ENCODE assay signal across 8 mouse cellular contexts in the genomic region with DNA sequence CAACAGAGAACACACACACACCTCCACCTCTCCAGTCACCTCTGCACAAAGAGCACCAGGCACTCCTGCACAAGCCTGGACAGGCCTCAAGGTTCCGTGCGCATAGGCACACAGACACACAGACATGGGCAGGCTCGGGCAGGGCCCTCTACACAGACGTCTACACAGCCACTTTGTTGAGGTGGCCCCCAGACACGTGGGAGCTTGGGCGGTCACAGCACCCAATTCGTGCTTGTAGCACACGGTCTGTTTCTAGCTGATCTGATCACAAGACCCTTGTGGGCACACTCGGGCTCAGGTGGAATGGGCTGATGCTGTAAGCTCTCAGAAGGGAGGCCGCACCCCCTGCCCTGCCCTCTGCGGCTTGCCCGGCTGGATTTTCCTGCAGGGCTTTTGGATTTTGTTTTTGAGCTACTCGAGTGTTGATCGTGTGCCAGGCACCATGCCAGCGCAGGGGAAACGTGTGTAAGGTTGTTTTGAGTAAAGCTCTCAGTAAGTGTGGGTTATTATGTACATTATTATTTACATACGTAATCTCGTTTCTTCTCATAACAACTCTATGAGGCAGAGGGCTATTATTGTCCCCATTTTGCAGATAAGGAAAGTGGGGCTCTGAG. TPM values are rescaled to one million over a fixed set of nuclear protein-coding genes. Genes with fewer than 3 reads are reported as not detected.
DNase-seq lines count a peak whose midpoint lies in the region; ATAC-seq and TF ChIP-seq lines count a peak whose summit lies in the region.

No protein-coding gene starts in this region.

- no peak for DNase-seq in midbrain, embryonic 14.5 days
- no peak for DNase-seq in liver, embryonic 11.5 days (ENCODE audit: low spot score)
- peak; percentile 81 for DNase-seq in stomach, postnatal 0 days (ENCODE audit: low spot score)
- DNase-seq in right cerebral cortex, adult 18-20 months: no peak
- DNase-seq in ovary, postnatal 36 days (ENCODE audit: low spot score): no peak
- DNase-seq in frontal cortex, postnatal 36 days (ENCODE audit: low spot score in 2 of 2): no peak

- H3K27ac ChIP-seq in midbrain, embryonic 12.5 days (replicated peaks): 0 out of 2 replicates have a peak overlapping the region, but pooled peaks have one; percentile 21
- no peak overlapping the region for H3K27ac ChIP-seq in midbrain, embryonic 14.5 days (replicated peaks; ENCODE audit: low read depth, low read length)
- peak overlapping the region; percentile 9; the same call in 1 of the 2 replicates for H3K27ac ChIP-seq in hindbrain, embryonic 13.5 days
- H3K27ac ChIP-seq in liver, embryonic 11.5 days (ENCODE audit: low read depth, low read length): peak overlapping the region; percentile 97
- peak overlapping the region; percentile 97 for H3K27ac ChIP-seq in stomach, postnatal 0 days (replicated peaks)

- H3K9me3 ChIP-seq in midbrain, embryonic 12.5 days: no peaks in the 10 kb centered on the region
- H3K9me3 ChIP-seq in midbrain, embryonic 14.5 days (ENCODE audit: control insufficient read depth, low read length): no peaks in the 10 kb centered on the region
- H3K9me3 ChIP-seq in hindbrain, embryonic 13.5 days: no peaks in the 10 kb centered on the region
- H3K9me3 ChIP-seq in liver, embryonic 11.5 days (ENCODE audit: control insufficient read depth, low read length): no peaks in the 10 kb centered on the region
- no peaks in the 10 kb centered on the region for H3K9me3 ChIP-seq in stomach, postnatal 0 days (ENCODE audit: control insufficient read depth, low read length)

- no peak overlapping the region for H3K4me3 ChIP-seq in midbrain, embryonic 12.5 days
- no peak overlapping the region for H3K4me3 ChIP-seq in midbrain, embryonic 14.5 days (replicated peaks; ENCODE audit: low read depth, low read length)
- no peak overlapping the region for H3K4me3 ChIP-seq in hindbrain, embryonic 13.5 days
- peak overlapping the region; percentile 14 for H3K4me3 ChIP-seq in liver, embryonic 11.5 days (ENCODE audit: low read depth, low read length)
- no peak overlapping the region for H3K4me3 ChIP-seq in stomach, postnatal 0 days (ENCODE audit: low read depth, low read length)

- TF ChIP-seq EP300 in stomach, postnatal 0 days (optimal IDR thresholded peaks at IDR 0.05): no peak

- no peak overlapping the region for H3K9ac ChIP-seq in midbrain, embryonic 12.5 days (replicated peaks)
- no peak overlapping the region for H3K9ac ChIP-seq in midbrain, embryonic 14.5 days (replicated peaks; ENCODE audit: low read length)
- H3K9ac ChIP-seq in hindbrain, embryonic 13.5 days: no peak overlapping the region
- H3K9ac ChIP-seq in liver, embryonic 11.5 days (ENCODE audit: low read depth, low read length): peak overlapping the region; percentile 63
- peak overlapping the region; percentile 14; the same call in 1 of the 2 replicates for H3K9ac ChIP-seq in stomach, postnatal 0 days (ENCODE audit: low read length)

- no peak overlapping the region for H3K4me2 ChIP-seq in midbrain, embryonic 12.5 days (replicated peaks)
- H3K4me2 ChIP-seq in midbrain, embryonic 14.5 days (ENCODE audit: low read length): no peak overlapping the region
- H3K4me2 ChIP-seq in hindbrain, embryonic 13.5 days: no peak overlapping the region
- peak overlapping the region; percentile 66 for H3K4me2 ChIP-seq in liver, embryonic 11.5 days
- H3K4me2 ChIP-seq in stomach, postnatal 0 days (replicated peaks; ENCODE audit: low read depth): peak overlapping the region; percentile 29

- peaks cover 38% of the 10 kb centered on the region for H3K4me1 ChIP-seq in midbrain, embryonic 12.5 days
- H3K4me1 ChIP-seq in midbrain, embryonic 14.5 days (ENCODE audit: control insufficient read depth, insufficient read depth, low read length): peaks cover 14% of the 10 kb centered on the region
- H3K4me1 ChIP-seq in hindbrain, embryonic 13.5 days (replicated peaks): peaks cover 66% of the 10 kb centered on the region
- peaks cover 78% of the 10 kb centered on the region for H3K4me1 ChIP-seq in liver, embryonic 11.5 days (replicated peaks; ENCODE audit: control insufficient read depth, insufficient read depth, low read length)
- peaks cover 13% of the 10 kb centered on the region; the same call in 1 of the 2 replicates for H3K4me1 ChIP-seq in stomach, postnatal 0 days (replicated peaks; ENCODE audit: control insufficient read depth, insufficient read depth)

- peaks cover 6% of the 10 kb centered on the region for H3K36me3 ChIP-seq in midbrain, embryonic 12.5 days
- H3K36me3 ChIP-seq in midbrain, embryonic 14.5 days (ENCODE audit: control insufficient read depth, insufficient read depth, low read length): peaks cover 3% of the 10 kb centered on the region; the same call in 1 of the 2 replicates
- peaks cover 1% of the 10 kb centered on the region for H3K36me3 ChIP-seq in hindbrain, embryonic 13.5 days
- peaks cover 1% of the 10 kb centered on the region for H3K36me3 ChIP-seq in liver, embryonic 11.5 days (ENCODE audit: control insufficient read depth, insufficient read depth, low read length)
- peaks cover under 1% of the 10 kb centered on the region; the same call in 1 of the 2 replicates for H3K36me3 ChIP-seq in stomach, postnatal 0 days (ENCODE audit: control insufficient read depth, insufficient read depth, low read length)

- H3K27me3 ChIP-seq in midbrain, embryonic 12.5 days: no peaks in the 10 kb centered on the region
- H3K27me3 ChIP-seq in midbrain, embryonic 14.5 days (ENCODE audit: control insufficient read depth, insufficient read depth, low read length): no peaks in the 10 kb centered on the region
- H3K27me3 ChIP-seq in hindbrain, embryonic 13.5 days: no peaks in the 10 kb centered on the region
- no peaks in the 10 kb centered on the region for H3K27me3 ChIP-seq in liver, embryonic 11.5 days (replicated peaks; ENCODE audit: control insufficient read depth, insufficient read depth, low read length)
- no peaks in the 10 kb centered on the region for H3K27me3 ChIP-seq in stomach, postnatal 0 days (ENCODE audit: control insufficient read depth, insufficient read depth, low read length)

- WGBS in midbrain, embryonic 12.5 days: 86% methylated on average over 18 of the region's 18 CpGs
- 80% methylated on average over 18 of the region's 18 CpGs for WGBS in midbrain, embryonic 14.5 days
- 73% methylated on average over 18 of the region's 18 CpGs for WGBS in hindbrain, embryonic 13.5 days
- WGBS in liver, embryonic 11.5 days: 57% methylated on average over 18 of the region's 18 CpGs
- 50% methylated on average over 18 of the region's 18 CpGs for WGBS in stomach, postnatal 0 days

- ATAC-seq in midbrain, embryonic 12.5 days (ENCODE audit: low FRiP score, low read depth): no peak
- no peak for ATAC-seq in midbrain, embryonic 14.5 days (ENCODE audit: low FRiP score, low TSS enrichment)
- no peak for ATAC-seq in hindbrain, embryonic 13.5 days (ENCODE audit: low FRiP score)
- peak; percentile 29 for ATAC-seq in liver, embryonic 11.5 days (replicated peaks; ENCODE audit: low FRiP score)
- peak; percentile 73 for ATAC-seq in stomach, postnatal 0 days (ENCODE audit: low FRiP score, low TSS enrichment)

- no peak for TF ChIP-seq CTCF in stomach, postnatal 0 days (IDR thresholded peaks at IDR 0.05; ENCODE audit: low read depth)

RNA-seq across cellular contexts. Expression of gene Sema4b, which starts 21.5 kb away (rescaled TPM):
- 17.7 and 20.9 TPM in 2 replicates for polyA plus RNA-seq in midbrain, embryonic 12.5 days (2016; fragmentation: Nextera tagmentation; extraction: Ambion mirVana)
- 19.8 and 21.9 TPM in 2 replicates for polyA plus RNA-seq in midbrain, embryonic 14.5 days (2014; fragmentation: Nextera tagmentation; extraction: Ambion mirVana)
- polyA plus RNA-seq in hindbrain, embryonic 13.5 days (2015; fragmentation: Nextera tagmentation; extraction: Ambion mirVana): 23.9 and 26.5 TPM in 2 replicates
- 11.7 and 12.9 TPM in 2 replicates for polyA plus RNA-seq in liver, embryonic 11.5 days (2014; fragmentation: Nextera tagmentation; extraction: Ambion mirVana)
- 19.4 and 19.9 TPM in 2 replicates for polyA plus RNA-seq in stomach, postnatal 0 days (2015; fragmentation: Nextera tagmentation; extraction: Ambion mirVana)

RNA-seq across cellular contexts. Expression of gene Cib1, which starts 24.5 kb away (rescaled TPM):
- 41.3 and 42.3 TPM in 2 replicates for polyA plus RNA-seq in midbrain, embryonic 12.5 days (2016; fragmentation: Nextera tagmentation; extraction: Ambion mirVana)
- 24.2 and 26.7 TPM in 2 replicates for polyA plus RNA-seq in midbrain, embryonic 14.5 days (2014; fragmentation: Nextera tagmentation; extraction: Ambion mirVana)
- 35.0 and 38.1 TPM in 2 replicates for polyA plus RNA-seq in hindbrain, embryonic 13.5 days (2015; fragmentation: Nextera tagmentation; extraction: Ambion mirVana)
- polyA plus RNA-seq in liver, embryonic 11.5 days (2014; fragmentation: Nextera tagmentation; extraction: Ambion mirVana): 113 and 114 TPM in 2 replicates
- polyA plus RNA-seq in stomach, postnatal 0 days (2015; fragmentation: Nextera tagmentation; extraction: Ambion mirVana): 187 and 189 TPM in 2 replicates

RNA-seq across cellular contexts. Expression of gene Gdpgp1, which starts 24.5 kb away (rescaled TPM):
- polyA plus RNA-seq in midbrain, embryonic 12.5 days (2016; fragmentation: Nextera tagmentation; extraction: Ambion mirVana): 4.0 and 4.6 TPM in 2 replicates
- polyA plus RNA-seq in midbrain, embryonic 14.5 days (2014; fragmentation: Nextera tagmentation; extraction: Ambion mirVana): 4.0 TPM in 2 replicates
- polyA plus RNA-seq in hindbrain, embryonic 13.5 days (2015; fragmentation: Nextera tagmentation; extraction: Ambion mirVana): 4.1 and 5.3 TPM in 2 replicates
- 6.5 and 7.4 TPM in 2 replicates for polyA plus RNA-seq in liver, embryonic 11.5 days (2014; fragmentation: Nextera tagmentation; extraction: Ambion mirVana)
- polyA plus RNA-seq in stomach, postnatal 0 days (2015; fragmentation: Nextera tagmentation; extraction: Ambion mirVana): 2.9 and 3.2 TPM in 2 replicates

RNA-seq across cellular contexts. Expression of gene Ttll13, which starts 38.0 kb away (rescaled TPM):
- polyA plus RNA-seq in midbrain, embryonic 12.5 days (2016; fragmentation: Nextera tagmentation; extraction: Ambion mirVana): 1.9 and 2.4 TPM in 2 replicates
- 1.2 and 2.2 TPM in 2 replicates for polyA plus RNA-seq in midbrain, embryonic 14.5 days (2014; fragmentation: Nextera tagmentation; extraction: Ambion mirVana)
- 1.7 and 2.1 TPM in 2 replicates for polyA plus RNA-seq in hindbrain, embryonic 13.5 days (2015; fragmentation: Nextera tagmentation; extraction: Ambion mirVana)
- polyA plus RNA-seq in liver, embryonic 11.5 days (2014; fragmentation: Nextera tagmentation; extraction: Ambion mirVana): 0.52 and 1.6 TPM in 2 replicates
- polyA plus RNA-seq in stomach, postnatal 0 days (2015; fragmentation: Nextera tagmentation; extraction: Ambion mirVana): 1.2 TPM in 2 replicates

RNA-seq across cellular contexts. Expression of gene Ngrn, which starts 52.9 kb away (rescaled TPM):
- polyA plus RNA-seq in midbrain, embryonic 12.5 days (2016; fragmentation: Nextera tagmentation; extraction: Ambion mirVana): 56.7 and 57.5 TPM in 2 replicates
- 67.3 and 70.8 TPM in 2 replicates for polyA plus RNA-seq in midbrain, embryonic 14.5 days (2014; fragmentation: Nextera tagmentation; extraction: Ambion mirVana)
- 60.3 and 62.3 TPM in 2 replicates for polyA plus RNA-seq in hindbrain, embryonic 13.5 days (2015; fragmentation: Nextera tagmentation; extraction: Ambion mirVana)
- 55.1 and 58.4 TPM in 2 replicates for polyA plus RNA-seq in liver, embryonic 11.5 days (2014; fragmentation: Nextera tagmentation; extraction: Ambion mirVana)
- 33.6 and 34.5 TPM in 2 replicates for polyA plus RNA-seq in stomach, postnatal 0 days (2015; fragmentation: Nextera tagmentation; extraction: Ambion mirVana)

Comparison
In these comparisons a context has a peak if more than half of its experiments do, and no peak if none do; other contexts are left out.
1. ATAC-seq: peak in liver, embryonic 11.5 days (single experiment) and stomach, postnatal 0 days (single experiment); none in midbrain, embryonic 12.5 days (single experiment), midbrain, embryonic 14.5 days (single experiment) and hindbrain, embryonic 13.5 days (single experiment).
2. H3K4me2 ChIP-seq: peak in liver, embryonic 11.5 days (single experiment) and stomach, postnatal 0 days (single experiment); none in midbrain, embryonic 12.5 days (single experiment), midbrain, embryonic 14.5 days (single experiment) and hindbrain, embryonic 13.5 days (single experiment).
3. H3K9ac ChIP-seq: peak in liver, embryonic 11.5 days (single experiment) and stomach, postnatal 0 days (single experiment); none in midbrain, embryonic 12.5 days (single experiment), midbrain, embryonic 14.5 days (single experiment) and hindbrain, embryonic 13.5 days (single experiment).